9 mouse cellular contexts compared by ENCODE assay signal in genomic region chr15:94444437-94445136, GRCm38 (mm10). TPM values are rescaled to one million over a fixed set of nuclear protein-coding genes. Genes with fewer than 3 reads are reported as not detected.
DNase-seq lines count a peak whose midpoint lies in the region; ATAC-seq and TF ChIP-seq lines count a peak whose summit lies in the region.
"Had no signal": no experiment of that assay in that cellular context is flagged by ENCODE, and none has a peak within 500 bp of the region (broad histone marks: within the 10 kb centered on the region; RNA-seq: fewer than 3 reads in every experiment).

No protein-coding gene starts in this region.

- no peaks in the 10 kb centered on the region for H3K4me1 ChIP-seq in liver, postnatal 0 days (ENCODE audit: insufficient read depth)
- peaks cover 38% of the 10 kb centered on the region for H3K4me1 ChIP-seq in embryonic facial prominence, embryonic 10.5 days
- H3K4me1 ChIP-seq in kidney, embryonic 16.5 days (ENCODE audit: insufficient read depth, low read length) = peaks cover 18% of the 10 kb centered on the region

- ATAC-seq in liver, postnatal 0 days = no peak; the same call in 1 of the 2 replicates
- peak; percentile 84 for ATAC-seq in kidney, embryonic 16.5 days (ENCODE audit: low FRiP score, low TSS enrichment)

- no peaks in the 10 kb centered on the region for H3K27me3 ChIP-seq in liver, postnatal 0 days (ENCODE audit: insufficient read depth, low read length)
- H3K27me3 ChIP-seq in embryonic facial prominence, embryonic 10.5 days (replicated peaks; ENCODE audit: low read depth, poor library complexity, severe bottlenecking) = no peaks in the 10 kb centered on the region
- H3K27me3 ChIP-seq in kidney, embryonic 16.5 days (ENCODE audit: insufficient read depth, low read length) = no peaks in the 10 kb centered on the region

- intact Hi-C loops in left cerebral cortex, postnatal 4 days (cut with DNase I) = no loop called here

- no peak overlapping the region for H3K27ac ChIP-seq in liver, postnatal 0 days (ENCODE audit: low read depth)
- H3K27ac ChIP-seq in embryonic facial prominence, embryonic 10.5 days (replicated peaks) = peak overlapping the region; percentile 69
- H3K27ac ChIP-seq in kidney, embryonic 16.5 days (ENCODE audit: low read length) = peak overlapping the region; percentile 79

- H3K4me2 ChIP-seq in liver, postnatal 0 days (ENCODE audit: low read depth, low read length) = no peak overlapping the region
- H3K4me2 ChIP-seq in kidney, embryonic 16.5 days (replicated peaks; ENCODE audit: low read depth, low read length) = no peak overlapping the region

- no peak overlapping the region for H3K4me3 ChIP-seq in liver, postnatal 0 days (ENCODE audit: low read depth, low read length)
- H3K4me3 ChIP-seq in embryonic facial prominence, embryonic 10.5 days = no peak overlapping the region
- H3K4me3 ChIP-seq in kidney, embryonic 16.5 days (ENCODE audit: low read length) = no peak overlapping the region

- TF ChIP-seq CTCF in liver, postnatal 0 days (IDR thresholded peaks at IDR 0.05; ENCODE audit: low read depth) = no peak

- H3K9ac ChIP-seq in liver, postnatal 0 days (replicated peaks) = no peak overlapping the region
- H3K9ac ChIP-seq in kidney, embryonic 16.5 days (replicated peaks; ENCODE audit: low read length) = no peak overlapping the region

- H3K36me3 ChIP-seq in liver, postnatal 0 days (replicated peaks; ENCODE audit: insufficient read depth, low read length) = no peaks in the 10 kb centered on the region
- H3K36me3 ChIP-seq in embryonic facial prominence, embryonic 10.5 days (replicated peaks) = no peaks in the 10 kb centered on the region
- H3K36me3 ChIP-seq in kidney, embryonic 16.5 days (ENCODE audit: insufficient read depth, low read length) = no peaks in the 10 kb centered on the region

- TF ChIP-seq EP300 in liver, postnatal 0 days (IDR thresholded peaks at IDR 0.05; ENCODE audit: low read depth) = no peak

- WGBS in liver, postnatal 0 days (ENCODE audit: insufficient replicate concordance) = 56% methylated on average over 8 of the region's 8 CpGs
- 62% methylated on average over 8 of the region's 8 CpGs for WGBS in embryonic facial prominence, embryonic 10.5 days
- 45% methylated on average over 8 of the region's 8 CpGs for WGBS in kidney, embryonic 16.5 days

- no peaks in the 10 kb centered on the region for H3K9me3 ChIP-seq in liver, postnatal 0 days (ENCODE audit: low read length)
- H3K9me3 ChIP-seq in embryonic facial prominence, embryonic 10.5 days = no peaks in the 10 kb centered on the region
- no peaks in the 10 kb centered on the region for H3K9me3 ChIP-seq in kidney, embryonic 16.5 days (ENCODE audit: low read length)

- peak; percentile 20 for DNase-seq in liver
- DNase-seq in liver, postnatal 0 days = no peak
- DNase-seq in embryonic facial prominence, embryonic 10.5 days (ENCODE audit: low spot score) = peak; percentile 34
- peak; percentile 10 for DNase-seq in naive thymus-derived CD4-positive, alpha-beta T cell, adult 2 months (ENCODE audit: low read depth)
- no peak for DNase-seq in left cerebral cortex, adult 8-10 months (ENCODE audit: low spot score in 2 of 2)
- no peak for DNase-seq in left cerebral cortex, postnatal 4 days
- DNase-seq in spleen, postnatal 36 days (ENCODE audit: low spot score in 2 of 2) = no peak
- DNase-seq: right cerebral cortex, adult 18-20 months had no signal

RNA-seq across cellular contexts. Expression of gene Adamts20, which starts 20.6 kb away (rescaled TPM):
- polyA plus RNA-seq in liver, postnatal 0 days (2015; fragmentation: Nextera tagmentation; extraction: Ambion mirVana) = 0.02 TPM in 1 of 2 replicates, not detected in the other
- polyA plus RNA-seq in embryonic facial prominence, embryonic 10.5 days (2016; fragmentation: Nextera tagmentation; extraction: Ambion mirVana) = 2.9 and 3.1 TPM in 2 replicates
- 2.0 and 2.4 TPM in 2 replicates for polyA plus RNA-seq in kidney, embryonic 16.5 days (2015; fragmentation: Nextera tagmentation; extraction: Ambion mirVana)
- 1 to 10 TPM; 7.3 to 9.5 (median 8.8) TPM for total RNA-seq in left cerebral cortex, adult 8-10 months (2022)
- total RNA-seq in left cerebral cortex, postnatal 4 days (2021) = 10 to 100 TPM; 13.3 to 16.4 TPM

Comparison
In these comparisons a context has a peak if more than half of its experiments do, and no peak if none do; other contexts are left out.
1. DNase-seq: peak in liver (single experiment), embryonic facial prominence, embryonic 10.5 days (single experiment) and naive thymus-derived CD4-positive, alpha-beta T cell, adult 2 months (single experiment); none in liver, postnatal 0 days (single experiment), left cerebral cortex, adult 8-10 months (0 of 2), left cerebral cortex, postnatal 4 days (single experiment) and spleen, postnatal 36 days (0 of 2).